Mouse (Mus musculus): ENCODE results near the gene Olfr1388. TPM values are rescaled to one million over a fixed set of nuclear protein-coding genes. Genes with fewer than 3 reads are reported as not detected.

The Olfr1388 gene
- polyA plus RNA-seq, 1 experiment from 2014 or later: 0.05 TPM

Other genes starting within 250 kb of the Olfr1388 start
- gene Btnl9, start 249.5 kb upstream of the Olfr1388 start, polyA plus RNA-seq (2015; fragmentation: Nextera tagmentation; extraction: Ambion mirVana): 0.09 TPM in 1 of 2 replicates, not detected in the other
- gene Zfp62, start 233.3 kb upstream of the Olfr1388 start, polyA plus RNA-seq (2015; fragmentation: Nextera tagmentation; extraction: Ambion mirVana): 54.7 and 55.1 TPM in 2 replicates
- 30.2 and 30.3 TPM in 2 replicates for gene Mgat1, start 192.4 kb upstream of the Olfr1388 start, polyA plus RNA-seq (2015; fragmentation: Nextera tagmentation; extraction: Ambion mirVana)
- not detected in 2 replicates for gene Olfr1393, start 158.3 kb upstream of the Olfr1388 start, polyA plus RNA-seq (2015; fragmentation: Nextera tagmentation; extraction: Ambion mirVana)
- gene Olfr1392, start 151.3 kb upstream of the Olfr1388 start, polyA plus RNA-seq (2015; fragmentation: Nextera tagmentation; extraction: Ambion mirVana): not detected in 2 replicates
- not detected in 2 replicates for gene Olfr10, start 131.9 kb upstream of the Olfr1388 start, polyA plus RNA-seq (2015; fragmentation: Nextera tagmentation; extraction: Ambion mirVana)
- not detected in 2 replicates for gene Olfr1391, start 113.9 kb upstream of the Olfr1388 start, polyA plus RNA-seq (2015; fragmentation: Nextera tagmentation; extraction: Ambion mirVana)
- not detected in 2 replicates for gene Olfr1390, start 101.4 kb upstream of the Olfr1388 start, polyA plus RNA-seq (2015; fragmentation: Nextera tagmentation; extraction: Ambion mirVana)
- not detected in 2 replicates for gene Olfr1389, start 13.6 kb upstream of the Olfr1388 start, polyA plus RNA-seq (2015; fragmentation: Nextera tagmentation; extraction: Ambion mirVana)
- gene Olfr1387, start 18.7 kb downstream of the Olfr1388 start, polyA plus RNA-seq (2015; fragmentation: Nextera tagmentation; extraction: Ambion mirVana): not detected in 2 replicates
- gene Olfr1386, start 28.4 kb downstream of the Olfr1388 start, polyA plus RNA-seq (2015; fragmentation: Nextera tagmentation; extraction: Ambion mirVana): not detected in 2 replicates
- gene Olfr1385, start 52.4 kb downstream of the Olfr1388 start, polyA plus RNA-seq (2015; fragmentation: Nextera tagmentation; extraction: Ambion mirVana): not detected in 2 replicates
- not detected in 2 replicates for gene Olfr1384, start 70.1 kb downstream of the Olfr1388 start, polyA plus RNA-seq (2015; fragmentation: Nextera tagmentation; extraction: Ambion mirVana)
- gene Olfr1383, start 83.0 kb downstream of the Olfr1388 start, polyA plus RNA-seq (2015; fragmentation: Nextera tagmentation; extraction: Ambion mirVana): not detected in 2 replicates
- gene Olfr1382, start 91.6 kb downstream of the Olfr1388 start, polyA plus RNA-seq (2015; fragmentation: Nextera tagmentation; extraction: Ambion mirVana): not detected in 2 replicates
- not detected in 2 replicates for gene Olfr1381, start 106.8 kb downstream of the Olfr1388 start, polyA plus RNA-seq (2015; fragmentation: Nextera tagmentation; extraction: Ambion mirVana)
- gene Olfr1380, start 120.3 kb downstream of the Olfr1388 start, polyA plus RNA-seq (2015; fragmentation: Nextera tagmentation; extraction: Ambion mirVana): not detected in 2 replicates
- 1.4 TPM in 2 replicates for gene Flt4, start 172.6 kb downstream of the Olfr1388 start, polyA plus RNA-seq (2015; fragmentation: Nextera tagmentation; extraction: Ambion mirVana)
- not detected in 2 replicates for gene Scgb3a1, start 227.0 kb downstream of the Olfr1388 start, polyA plus RNA-seq (2015; fragmentation: Nextera tagmentation; extraction: Ambion mirVana)

All from forebrain, embryonic 15.5 days (tissue).